ENCODE assay signal across 28 mouse cellular contexts in genomic region chr11:19938456-19939004, GRCm38 (mm10). TPM values are rescaled to one million over a fixed set of nuclear protein-coding genes. Genes with fewer than 3 reads are reported as not detected.
DNase-seq lines count a peak whose midpoint lies in the region; ATAC-seq lines count a peak whose summit lies in the region.
"Had no signal": no experiment of that assay in that cellular context is flagged by ENCODE, and none has a peak within 500 bp of the region (broad histone marks: within the 10 kb centered on the region; RNA-seq: fewer than 3 reads in every experiment).

No protein-coding gene starts in this region.

- H3K4me3 ChIP-seq in hindbrain, embryonic 15.5 days, result no peak overlapping the region
- H3K4me3 ChIP-seq in hindbrain, embryonic 12.5 days, result no peak overlapping the region
- H3K4me3 ChIP-seq in megakaryocyte, embryonic 14.5 days (replicated peaks), result peak overlapping the region; percentile 38
- H3K4me3 ChIP-seq: embryonic facial prominence, embryonic 13.5 days; erythroblast, embryonic 14.5 days; heart, embryonic 12.5 days; left cerebral cortex, adult 2 months; limb, embryonic 12.5 days had no signal

- no peaks in the 10 kb centered on the region for H3K27me3 ChIP-seq in hindbrain, embryonic 15.5 days
- no peaks in the 10 kb centered on the region for H3K27me3 ChIP-seq in hindbrain, embryonic 12.5 days
- no peaks in the 10 kb centered on the region for H3K27me3 ChIP-seq in megakaryocyte, embryonic 14.5 days (replicated peaks)
- H3K27me3 ChIP-seq: embryonic facial prominence, embryonic 13.5 days; heart, embryonic 12.5 days; limb, embryonic 12.5 days had no signal

- H3K36me3 ChIP-seq in hindbrain, embryonic 15.5 days, result no peaks in the 10 kb centered on the region
- no peaks in the 10 kb centered on the region for H3K36me3 ChIP-seq in hindbrain, embryonic 12.5 days
- H3K36me3 ChIP-seq in megakaryocyte, embryonic 14.5 days (replicated peaks; ENCODE audit: low read length), result peaks cover 37% of the 10 kb centered on the region

- WGBS in hindbrain, embryonic 15.5 days, result 94% methylated on average over 10 of the region's 10 CpGs
- WGBS in hindbrain, embryonic 12.5 days, result 97% methylated on average over 10 of the region's 10 CpGs

- DNase-seq in cerebellum, adult 9-11 months, result peak; percentile 75
- DNase-seq in cerebellum, postnatal 36 days, result no peak
- DNase-seq in adrenal gland, adult (ENCODE audit: inconsistent age in 2 of 2, low spot score in 1 of 2), result no peak
- DNase-seq: adrenal gland, adult 8-10 months; gastrocnemius, postnatal 10 days; kidney, adult 9 months; kidney, postnatal 14 days; lung, postnatal 4 days; midbrain, embryonic 14.5 days; retina, postnatal 1 day; right cerebral cortex, postnatal 14 days; thymus, adult 18-20 months; thymus, postnatal 25 days had no signal

- no peak overlapping the region for H3K9ac ChIP-seq in hindbrain, embryonic 15.5 days
- H3K9ac ChIP-seq in hindbrain, embryonic 12.5 days, result no peak overlapping the region
- H3K9ac ChIP-seq: embryonic facial prominence, embryonic 13.5 days; forebrain, postnatal 0 days; heart, embryonic 12.5 days; limb, embryonic 12.5 days had no signal

- no peak for ATAC-seq in hindbrain, embryonic 15.5 days (ENCODE audit: low FRiP score, low read depth)
- ATAC-seq in hindbrain, embryonic 12.5 days (ENCODE audit: low FRiP score), result no peak
- no peak for ATAC-seq in megakaryocyte, adult 5-6 weeks (ENCODE audit: poor library complexity, severe bottlenecking)
- peak; percentile 48; the same call in 1 of the 2 replicates for ATAC-seq in neutrophil, adult 5-6 weeks (ENCODE audit: extremely low read depth, insufficient number of reproducible peaks, low FRiP score, poor library complexity, severe bottlenecking)
- ATAC-seq: activated CD4-positive, CD25-positive, alpha-beta regulatory T cell, adult 4 months; CD4-positive, CD25-positive, alpha-beta regulatory T cell, adult 4 months; intestine, embryonic 16.5 days had no signal

- H3K4me1 ChIP-seq in hindbrain, embryonic 15.5 days (replicated peaks), result peaks cover 35% of the 10 kb centered on the region
- H3K4me1 ChIP-seq in hindbrain, embryonic 12.5 days, result peaks cover 15% of the 10 kb centered on the region
- H3K4me1 ChIP-seq in megakaryocyte, embryonic 14.5 days, result peaks cover 91% of the 10 kb centered on the region

- 0 out of 2 replicates have a peak overlapping the region, but pooled peaks have one; percentile 18 for H3K27ac ChIP-seq in hindbrain, embryonic 15.5 days (replicated peaks)
- H3K27ac ChIP-seq in hindbrain, embryonic 12.5 days, result no peak overlapping the region
- H3K27ac ChIP-seq: embryonic facial prominence, embryonic 13.5 days; limb, embryonic 12.5 days; stomach, postnatal 0 days had no signal

- H3K9me3 ChIP-seq in hindbrain, embryonic 15.5 days, result no peaks in the 10 kb centered on the region
- H3K9me3 ChIP-seq in hindbrain, embryonic 12.5 days (replicated peaks), result no peaks in the 10 kb centered on the region
- no peaks in the 10 kb centered on the region for H3K9me3 ChIP-seq in megakaryocyte, embryonic 14.5 days
- H3K9me3 ChIP-seq: embryonic facial prominence, embryonic 13.5 days; heart, embryonic 12.5 days; limb, embryonic 12.5 days had no signal

- no peak overlapping the region for H3K4me2 ChIP-seq in hindbrain, embryonic 15.5 days
- no peak overlapping the region for H3K4me2 ChIP-seq in hindbrain, embryonic 12.5 days (replicated peaks)
- H3K4me2 ChIP-seq: embryonic facial prominence, embryonic 13.5 days; heart, embryonic 12.5 days; limb, embryonic 12.5 days had no signal

RNA-seq across cellular contexts. Expression of gene Spred2, which starts 14.4 kb away (rescaled TPM):
- polyA plus RNA-seq in hindbrain, embryonic 15.5 days (2015; fragmentation: Nextera tagmentation; extraction: Ambion mirVana), result 6.9 and 7.3 TPM in 2 replicates
- 6.8 and 7.8 TPM in 2 replicates for polyA plus RNA-seq in hindbrain, embryonic 12.5 days (2016; fragmentation: Nextera tagmentation; extraction: Ambion mirVana)
- 25.4 and 51.5 TPM in 2 replicates for polyA plus RNA-seq in megakaryocyte, embryonic 14.5 days (2012; ENCODE audit: insufficient read depth, low replicate concordance)
- 7.0 and 7.6 TPM in 2 replicates for total RNA-seq in megakaryocyte, adult 5-6 weeks (2015)
- 2.3 and 2.4 TPM in 2 replicates for total RNA-seq in megakaryocyte, adult 5-6 weeks (2017)
- 2.6 and 2.8 TPM in 2 replicates for total RNA-seq in neutrophil, adult 5-6 weeks (2017)
